Mouse (Mus musculus): ENCODE results near the gene Stpg2. TPM values are rescaled to one million over a fixed set of nuclear protein-coding genes. Genes with fewer than 3 reads are reported as not detected.

Gene Stpg2
- polyA plus RNA-seq (2017; shearing (Covaris generic)) = not detected

GRCm38 (mm10) chr3:139205444-139205998, at the start of gene Stpg2:
TSS of gene Stpg2 (plus strand) at chr3:139205694.

Other genes starting within 250 kb of the Stpg2 start
- 64.2 TPM for gene Rap1gds1, start 130.5 kb upstream of the Stpg2 start, polyA plus RNA-seq (2017; shearing (Covaris generic))